In the genomic region with DNA sequence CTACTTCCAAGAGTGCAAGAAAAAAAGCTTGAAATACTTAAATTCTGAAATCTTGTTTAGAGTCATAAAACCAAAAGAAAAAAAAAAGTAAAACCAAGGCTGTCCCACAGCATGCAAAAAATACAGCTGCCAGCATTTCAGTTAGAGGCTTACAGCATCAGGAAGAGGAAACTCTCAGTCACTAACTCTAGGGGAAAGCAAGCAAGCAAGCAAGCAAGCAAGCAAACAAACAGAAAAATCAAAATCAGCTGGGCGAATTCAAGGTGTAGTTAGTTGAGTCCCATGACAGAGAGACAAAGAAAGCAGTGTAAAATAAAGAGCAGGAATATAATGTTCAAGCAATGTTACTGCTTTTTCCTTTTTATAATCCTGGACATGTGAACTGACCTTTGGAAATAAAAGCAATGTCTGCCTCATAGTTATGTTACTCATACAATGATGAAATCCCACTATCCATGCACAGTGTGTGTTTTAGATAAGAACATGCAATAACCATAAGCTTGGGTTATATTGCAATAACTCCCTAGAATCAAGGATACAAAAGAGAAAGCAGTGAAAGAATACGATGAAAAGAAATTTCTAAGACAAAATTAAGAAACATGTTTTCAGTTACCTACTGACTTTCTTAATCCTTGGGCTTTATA, we compare ENCODE assay signal across 32 mouse cellular contexts.
A peak's percentile ranks its signal among the peaks of the same experiment; 100 is the strongest.
DNase-seq lines count a peak whose midpoint lies in the region; ATAC-seq and TF ChIP-seq lines count a peak whose summit lies in the region.
"Had no signal": no experiment of that assay in that cellular context is flagged by ENCODE, and none has a peak within 500 bp of the region (broad histone marks: within the 10 kb centered on the region; RNA-seq: fewer than 3 reads in every experiment).

No protein-coding gene starts in this region.

- TF ChIP-seq POLR2A in CH12.LX (IDR thresholded peaks at IDR 0.05; ENCODE audit: low read depth, low read length), result no peak

- dilution Hi-C loops in CH12.LX (cut with MboI; ENCODE audit: extremely low pct_ligation_motif_present, extremely low pct_unique_long_range_greater_than_20kb, low sequenced_read_pairs), result no loop called here

- H3K36me3 ChIP-seq in lung, postnatal 0 days (ENCODE audit: insufficient read depth, low read length), result no peaks in the 10 kb centered on the region
- peaks cover 8 to 27% of the 10 kb centered on the region in 2 experiments for H3K36me3 ChIP-seq in CH12.LX (replicated peaks in 1 of 2; ENCODE audit: control insufficient read depth in 1 of 2, insufficient read depth in 1 of 2, low read length in 1 of 2)
- no peaks in the 10 kb centered on the region for H3K36me3 ChIP-seq in intestine, embryonic 16.5 days (ENCODE audit: control insufficient read depth, insufficient read depth, low read length)
- no peaks in the 10 kb centered on the region for H3K36me3 ChIP-seq in stomach, postnatal 0 days (ENCODE audit: control insufficient read depth, insufficient read depth, low read length)
- H3K36me3 ChIP-seq: embryonic facial prominence, embryonic 15.5 days; forebrain, embryonic 12.5 days; hindbrain, embryonic 13.5 days; midbrain, embryonic 13.5 days; neural tube, embryonic 15.5 days had no signal

- no peak overlapping the region for H3K27ac ChIP-seq in lung, postnatal 0 days (ENCODE audit: low read length)
- H3K27ac ChIP-seq in CH12.LX (ENCODE audit: insufficient read depth, low read depth), result no peak overlapping the region
- peak overlapping the region; percentile 73 for H3K27ac ChIP-seq in intestine, embryonic 16.5 days (ENCODE audit: low read length)
- no peak overlapping the region for H3K27ac ChIP-seq in stomach, postnatal 0 days (replicated peaks)
- H3K27ac ChIP-seq: embryonic facial prominence, embryonic 10.5 days; embryonic facial prominence, embryonic 15.5 days; forebrain, embryonic 12.5 days; hindbrain, embryonic 13.5 days; limb, embryonic 12.5 days; liver, embryonic 14.5 days; midbrain, embryonic 13.5 days; neural tube, embryonic 15.5 days had no signal

- DNase-seq in lung, postnatal 0 days (ENCODE audit: low spot score), result peak; percentile 48
- DNase-seq in lung, postnatal 36 days, result no peak
- DNase-seq in CH12.LX (ENCODE audit: extremely low read depth), result no peak
- DNase-seq in stomach, postnatal 0 days (ENCODE audit: low spot score), result no peak
- no peak for DNase-seq in cerebellum, postnatal 36 days
- DNase-seq: adrenal gland, postnatal 25 days; cerebellum, adult 18-20 months; cerebellum, postnatal 10 days; forebrain, postnatal 0 days; gastrocnemius, postnatal 14 days; heart, adult 11 months; heart, postnatal 4 days; kidney, adult 2 months; kidney, postnatal 36 days; layer of hippocampus, adult 9-11 months; lung, embryonic 14.5 days; retina, postnatal 1 day; right cerebral cortex, postnatal 14 days; spleen, adult 18-20 months; thymus, adult 2 months; thymus, postnatal 36 days had no signal

- ATAC-seq in lung, postnatal 0 days, result no peak
- peak; percentile 95 for ATAC-seq in intestine, embryonic 16.5 days
- peak; percentile 79; the same call in 1 of the 2 replicates for ATAC-seq in stomach, postnatal 0 days (ENCODE audit: low FRiP score, low TSS enrichment)
- no peak for ATAC-seq in megakaryocyte progenitor cell, adult 5-6 weeks (replicated peaks; ENCODE audit: poor library complexity)
- ATAC-seq: forebrain, postnatal 0 days; midbrain, embryonic 13.5 days had no signal

- H3K27me3 ChIP-seq in lung, postnatal 0 days (replicated peaks; ENCODE audit: insufficient read depth, low read length), result no peaks in the 10 kb centered on the region
- H3K27me3 ChIP-seq in CH12.LX (replicated peaks), result no peaks in the 10 kb centered on the region
- H3K27me3 ChIP-seq in intestine, embryonic 16.5 days (replicated peaks; ENCODE audit: control insufficient read depth, insufficient read depth, low read length), result no peaks in the 10 kb centered on the region
- no peaks in the 10 kb centered on the region for H3K27me3 ChIP-seq in stomach, postnatal 0 days (ENCODE audit: control insufficient read depth, insufficient read depth, low read length)
- H3K27me3 ChIP-seq: embryonic facial prominence, embryonic 15.5 days; forebrain, embryonic 12.5 days; hindbrain, embryonic 13.5 days; limb, embryonic 12.5 days; midbrain, embryonic 13.5 days; neural tube, embryonic 15.5 days had no signal

- H3K4me3 ChIP-seq in lung, postnatal 0 days (ENCODE audit: low read depth, low read length), result no peak overlapping the region
- no peak overlapping the region for H3K4me3 ChIP-seq in CH12.LX (replicated peaks in 1 of 3; ENCODE audit: low read depth in 2 of 3, low read length in 2 of 3, poor library complexity in 1 of 3)
- no peak overlapping the region for H3K4me3 ChIP-seq in intestine, embryonic 16.5 days (ENCODE audit: low read length)
- H3K4me3 ChIP-seq in stomach, postnatal 0 days (ENCODE audit: low read depth, low read length), result no peak overlapping the region
- H3K4me3 ChIP-seq: embryonic facial prominence, embryonic 10.5 days; embryonic facial prominence, embryonic 15.5 days; forebrain, embryonic 12.5 days; hindbrain, embryonic 13.5 days; limb, embryonic 12.5 days; midbrain, embryonic 13.5 days; neural tube, embryonic 15.5 days had no signal

- TF ChIP-seq RAD21 in CH12.LX (IDR thresholded peaks at IDR 0.05; ENCODE audit: low read depth, low read length), result no peak

- H3K4me2 ChIP-seq in lung, postnatal 0 days (replicated peaks; ENCODE audit: low read depth, low read length), result no peak overlapping the region
- H3K4me2 ChIP-seq in CH12.LX (ENCODE audit: insufficient read depth, low read depth, poor library complexity, severe bottlenecking), result no peak overlapping the region
- H3K4me2 ChIP-seq in intestine, embryonic 16.5 days (ENCODE audit: low read depth, low read length), result peak overlapping the region; percentile 19; the same call in 1 of the 2 replicates
- no peak overlapping the region for H3K4me2 ChIP-seq in stomach, postnatal 0 days (replicated peaks; ENCODE audit: low read depth)
- H3K4me2 ChIP-seq: embryonic facial prominence, embryonic 15.5 days; forebrain, embryonic 12.5 days; heart, embryonic 11.5 days; hindbrain, embryonic 13.5 days; limb, embryonic 12.5 days; lung, embryonic 14.5 days; midbrain, embryonic 13.5 days; neural tube, embryonic 15.5 days had no signal

- no peak for TF ChIP-seq CTCF in lung, postnatal 0 days (IDR thresholded peaks at IDR 0.05)
- no peak for TF ChIP-seq CTCF in CH12.LX (conservative IDR thresholded peaks at IDR 0.05 in 1 of 2, IDR thresholded peaks at IDR 0.05 in 1 of 2; ENCODE audit: low read depth in 2 of 2, low read length in 2 of 2)
- TF ChIP-seq CTCF in stomach, postnatal 0 days (IDR thresholded peaks at IDR 0.05; ENCODE audit: low read depth), result no peak

- WGBS in lung, postnatal 0 days, result 82% methylated on average over 2 of the region's 2 CpGs
- WGBS in intestine, embryonic 16.5 days, result 62% methylated on average over 2 of the region's 2 CpGs
- 78% methylated on average over 2 of the region's 2 CpGs for WGBS in stomach, postnatal 0 days

- TF ChIP-seq EP300 in lung, postnatal 0 days (IDR thresholded peaks at IDR 0.05), result no peak
- TF ChIP-seq EP300 in CH12.LX (IDR thresholded peaks at IDR 0.05; ENCODE audit: low read length), result no peak
- TF ChIP-seq EP300 in stomach, postnatal 0 days (optimal IDR thresholded peaks at IDR 0.05), result no peak

- H3K9me3 ChIP-seq in lung, postnatal 0 days (ENCODE audit: low read length), result no peaks in the 10 kb centered on the region
- H3K9me3 ChIP-seq in CH12.LX (replicated peaks; ENCODE audit: low read length), result no peaks in the 10 kb centered on the region
- H3K9me3 ChIP-seq in intestine, embryonic 16.5 days (ENCODE audit: control insufficient read depth, low read length), result no peaks in the 10 kb centered on the region
- no peaks in the 10 kb centered on the region for H3K9me3 ChIP-seq in stomach, postnatal 0 days (ENCODE audit: control insufficient read depth, low read length)
- H3K9me3 ChIP-seq: embryonic facial prominence, embryonic 10.5 days; embryonic facial prominence, embryonic 15.5 days; forebrain, embryonic 12.5 days; hindbrain, embryonic 13.5 days; limb, embryonic 12.5 days; midbrain, embryonic 13.5 days; neural tube, embryonic 15.5 days had no signal

- in situ Hi-C loops in CH12.LX (cut with MboI; ENCODE audit: low pct_ligation_motif_present, low pct_unique_long_range_greater_than_20kb, low sequenced_read_pairs), result no loop called here

- no peaks in the 10 kb centered on the region for H3K4me1 ChIP-seq in lung, postnatal 0 days (ENCODE audit: insufficient read depth, low read depth, low read length)
- peaks cover 2 to 46% of the 10 kb centered on the region in 2 experiments; a peak in 3 of 4 replicates for H3K4me1 ChIP-seq in CH12.LX (ENCODE audit: control insufficient read depth in 1 of 2, insufficient read depth in 2 of 2)
- H3K4me1 ChIP-seq in intestine, embryonic 16.5 days (ENCODE audit: control insufficient read depth, insufficient read depth, low read length), result 0 out of 2 replicates have a peak, but pooled peaks cover 6% of the 10 kb centered on the region
- H3K4me1 ChIP-seq in stomach, postnatal 0 days (replicated peaks; ENCODE audit: control insufficient read depth, insufficient read depth), result no peaks in the 10 kb centered on the region
- H3K4me1 ChIP-seq: embryonic facial prominence, embryonic 10.5 days; embryonic facial prominence, embryonic 15.5 days; forebrain, embryonic 12.5 days; limb, embryonic 12.5 days; neural tube, embryonic 15.5 days had no signal

- no peak overlapping the region for H3K9ac ChIP-seq in lung, postnatal 0 days (replicated peaks; ENCODE audit: low read depth)
- no peak overlapping the region for H3K9ac ChIP-seq in CH12.LX (ENCODE audit: insufficient read depth, low read depth)
- H3K9ac ChIP-seq in intestine, embryonic 16.5 days (ENCODE audit: low read depth, low read length), result no peak overlapping the region
- no peak overlapping the region for H3K9ac ChIP-seq in stomach, postnatal 0 days (ENCODE audit: low read length)
- H3K9ac ChIP-seq: embryonic facial prominence, embryonic 15.5 days; forebrain, embryonic 12.5 days; forebrain, postnatal 0 days; hindbrain, embryonic 13.5 days; limb, embryonic 12.5 days; liver, embryonic 14.5 days; lung, embryonic 14.5 days; midbrain, embryonic 13.5 days; neural tube, embryonic 15.5 days had no signal

- peaks cover 42% of the 10 kb centered on the region for H3K79me2 ChIP-seq in CH12.LX (replicated peaks; ENCODE audit: control insufficient read depth, extremely low read depth, insufficient read depth, poor library complexity, severe bottlenecking)

TF ChIP-seq in CH12.LX, 34 proteins besides CTCF, POLR2A, EP300 and RAD21:
- TF ChIP-seq ZNF384 (IDR thresholded peaks at IDR 0.05; ENCODE audit: low read depth, low read length) (0 out of 2 replicates have a peak, but pooled peaks have one; percentile 28), MAX (IDR thresholded peaks at IDR 0.05; ENCODE audit: low read length) (no peak), TBP (conservative IDR thresholded peaks at IDR 0.05; ENCODE audit: low read depth, low read length) (no peak), USF1 (IDR thresholded peaks at IDR 0.05; ENCODE audit: low read depth, low read length) (no peak), MXI1 (IDR thresholded peaks at IDR 0.05; ENCODE audit: low read depth, low read length) (no peak), MAFK (IDR thresholded peaks at IDR 0.05; ENCODE audit: insufficient replicate concordance, low read length) (no peak)

Comparison
In these comparisons a context has a peak if more than half of its experiments do, and no peak if none do; other contexts are left out.
1. ATAC-seq: peak in intestine, embryonic 16.5 days (single experiment) and stomach, postnatal 0 days (single experiment); none in lung, postnatal 0 days (single experiment) and megakaryocyte progenitor cell, adult 5-6 weeks (single experiment).